Mouse (Mus musculus) right cerebral cortex, adult 2 months (tissue): Measurements from ENCODE around the gene Cpeb4.

Source experiments
- DNase-seq, 2 experiments: peaks; one replicate each; pipeline ENCODE4 v3.0.0; 2021 to 2022; ENCODE audit warnings: low spot score in 2 of 2

Gene Cpeb4

GRCm38 (mm10) chr11:31896905-31897304 is 24.9 kb downstream of the Cpeb4 start:
- DNase-seq = no peak

- DNase-seq = no peak
Observed at GRCm38 (mm10) chr11:31899166-31899565, 27.2 kb downstream of the Cpeb4 start.

- DNase-seq = no peak
Observed at GRCm38 (mm10) chr11:31900736-31901135, 28.7 kb downstream of the Cpeb4 start.

- DNase-seq = no peak
Observed at GRCm38 (mm10) chr11:31902251-31903001, 30.4 kb downstream of the Cpeb4 start.

GRCm38 (mm10) chr11:31906499-31906898 is 34.5 kb downstream of the Cpeb4 start:
- DNase-seq = no peak

- no peak for DNase-seq
Observed at GRCm38 (mm10) chr11:31907650-31908049, 35.6 kb downstream of the Cpeb4 start.

GRCm38 (mm10) chr11:31912958-31913357 is 40.9 kb downstream of the Cpeb4 start:
- no peak for DNase-seq

GRCm38 (mm10) chr11:31917769-31918168 is 45.8 kb downstream of the Cpeb4 start:
- DNase-seq = no peak

- DNase-seq = no peak
Observed at GRCm38 (mm10) chr11:31930051-31930450, 58.0 kb downstream of the Cpeb4 start.

- DNase-seq = no peak
Observed at GRCm38 (mm10) chr11:31935652-31936051, 63.6 kb downstream of the Cpeb4 start.

- peak in 1 of 2 experiments; percentile 40 for DNase-seq
Observed at GRCm38 (mm10) chr11:31936910-31937525, 65.0 kb downstream of the Cpeb4 start.

GRCm38 (mm10) chr11:31940898-31941639 is 69.1 kb downstream of the Cpeb4 start:
- peak; percentile 79 for DNase-seq

GRCm38 (mm10) chr11:31941640-31942638 is 69.9 kb downstream of the Cpeb4 start:
- DNase-seq = no peak

GRCm38 (mm10) chr11:31945471-31945870 is 73.5 kb downstream of the Cpeb4 start:
- no peak for DNase-seq

GRCm38 (mm10) chr11:31948462-31949330 is 76.7 kb downstream of the Cpeb4 start:
- peak; percentile 51 to 61 for DNase-seq

GRCm38 (mm10) chr11:31949331-31949785 is 77.3 kb downstream of the Cpeb4 start:
- peak; percentile 85 to 92 for DNase-seq

- DNase-seq = no peak
Observed at GRCm38 (mm10) chr11:31960071-31960470, 88.1 kb downstream of the Cpeb4 start.

GRCm38 (mm10) chr11:31963993-31964392 is 92.0 kb downstream of the Cpeb4 start:
- DNase-seq = no peak

GRCm38 (mm10) chr11:31965256-31966134 is 93.5 kb downstream of the Cpeb4 start, which contains the start of gene 4930524B15Rik:
Gene 4930524B15Rik (plus strand): TSS chr11:31965592.
- no peak for DNase-seq
